Mouse (Mus musculus) liver, embryonic 16.5 days (tissue): ENCODE results near the gene Cbln4. TPM values are rescaled to one million over a fixed set of nuclear protein-coding genes. Genes with fewer than 3 reads are reported as not detected.

Experiments used
- ATAC-seq: fragments of 200-750 bp; cut with Nextera tagmentation; 2 replicates; pipeline ENCODE4 v1.8.0; 2017; ENCODE audit warnings: low read depth, mild to moderate bottlenecking, moderate number of reproducible peaks, moderate library complexity
- H3K27ac ChIP-seq: fragments of 300-500 bp; sonication (generic); 2 replicates; pipeline ENCODE4 v1.5.1; 2014; ENCODE audit warnings: mild to moderate bottlenecking, low read length
- H3K27me3 ChIP-seq: fragments of 300-500 bp; sonication (generic); 2 replicates; pipeline ENCODE4 v1.6.1; 2014; ENCODE audit warnings: low read depth, low read length, mixed read lengths; ENCODE audit not compliant: control insufficient read depth, insufficient read depth
- H3K36me3 ChIP-seq: fragments of 300-500 bp; sonication (generic); 2 replicates; pipeline ENCODE4 v1.6.1; 2014; ENCODE audit warnings: mild to moderate bottlenecking; ENCODE audit not compliant: control insufficient read depth, insufficient read depth
- H3K4me1 ChIP-seq: fragments of 300-500 bp; sonication (generic); 2 replicates; pipeline ENCODE4 v1.6.1; 2014; ENCODE audit warnings: low read depth, low read length, mixed read lengths; ENCODE audit not compliant: control insufficient read depth
- H3K4me2 ChIP-seq: fragments of 300-500 bp; sonication (generic); 2 replicates; pipeline ENCODE4 v1.6.1; 2014; ENCODE audit warnings: low read depth, low read length, mixed read lengths
- H3K4me3 ChIP-seq: fragments of 300-500 bp; sonication (generic); 2 replicates; pipeline ENCODE4 v1.5.1; 2014; ENCODE audit warnings: low read depth, mild to moderate bottlenecking, low read length
- H3K9ac ChIP-seq: fragments of 300-500 bp; sonication (generic); 2 replicates; pipeline ENCODE4 v1.6.1; 2014; ENCODE audit warnings: low read depth, low read length
- H3K9me3 ChIP-seq: fragments of 300-500 bp; sonication (generic); replicated peaks from 2 replicates; pipeline ENCODE4 v1.6.1; 2016; ENCODE audit warnings: low read length; ENCODE audit not compliant: control insufficient read depth
- WGBS: fragments of 180-500 bp; shearing (Covaris S2); extraction: QIAGEN DNeasy Blood & Tissue Kit; methylation state at CpG from one replicate; pipeline ENCODE4 v1.1.7; 2014; ENCODE audit not compliant: insufficient replicate concordance; 5-methylcytosine and 5-hydroxymethylcytosine counted together
- polyA plus RNA-seq: library from polyadenylated mRNA; unstranded; fragments of >200 nt; fragmentation: Nextera tagmentation; extraction: Ambion mirVana; gene quantifications from 2 replicates; pipeline ENCODE4 v1.2.1, GENCODE M21; 2015

Cbln4 gene
- polyA plus RNA-seq, 1 experiment from 2014 or later, result 0.09 TPM

DNA sequence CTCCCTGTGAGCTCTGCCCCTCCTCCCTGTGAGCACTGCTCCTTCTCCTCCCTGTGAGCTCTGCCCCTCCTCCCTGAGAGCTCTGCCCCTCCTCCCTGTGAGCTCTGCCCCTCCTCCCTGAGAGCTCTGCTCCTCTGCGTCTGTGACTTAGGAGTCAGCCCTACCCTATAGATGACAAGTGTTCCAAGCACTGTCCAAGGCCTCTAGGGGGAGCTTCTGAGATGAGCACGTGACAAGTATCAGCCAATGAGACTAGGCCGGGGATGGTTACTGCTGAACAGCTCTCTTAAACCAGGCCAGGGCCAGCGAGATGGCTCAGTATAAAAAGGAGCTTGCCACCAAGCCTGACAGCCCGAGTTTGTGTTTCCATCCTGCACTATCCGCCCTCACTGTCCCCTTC, 48.4 kb downstream of the Cbln4 start:
- Histone ChIP-seq H3K4me3 (no peak overlapping the region), H3K36me3 (no peaks in the 10 kb centered on the region), H3K9me3 (no peaks in the 10 kb centered on the region), H3K27me3 (no peaks in the 10 kb centered on the region), H3K4me1 (no peaks in the 10 kb centered on the region), H3K4me2 (no peak overlapping the region), H3K9ac (no peak overlapping the region), H3K27ac (no peak overlapping the region)
- no peak for ATAC-seq
- 37% methylated on average over 6 of the region's 6 CpGs for WGBS

DNA sequence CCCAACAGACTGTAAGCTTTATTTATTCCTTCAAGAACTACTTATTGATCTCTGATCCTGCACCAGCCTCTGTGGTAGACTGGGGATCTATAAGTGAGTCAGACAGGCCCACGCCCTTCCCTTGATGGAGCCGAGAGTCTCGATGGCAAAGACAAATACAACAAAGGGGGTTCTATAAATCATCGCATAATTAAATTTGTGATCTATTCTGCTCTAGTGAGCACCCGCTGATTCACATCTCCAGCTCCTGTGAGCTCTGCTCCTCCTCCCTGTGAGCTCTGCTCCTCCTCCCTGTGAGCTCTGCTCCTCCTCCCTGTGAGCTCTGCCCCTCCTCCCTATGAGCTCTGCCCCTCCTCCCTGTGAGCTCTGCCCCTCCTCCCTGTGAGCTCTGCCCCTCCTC, 49.0 kb downstream of the Cbln4 start:
- 70% methylated on average over 5 of the region's 5 CpGs for WGBS
- no peak overlapping the region for H3K27ac ChIP-seq
- H3K4me2 ChIP-seq, result no peak overlapping the region
- no peaks in the 10 kb centered on the region for H3K36me3 ChIP-seq
- no peak for ATAC-seq
- no peaks in the 10 kb centered on the region for H3K27me3 ChIP-seq
- no peaks in the 10 kb centered on the region for H3K4me1 ChIP-seq
- H3K9ac ChIP-seq, result no peak overlapping the region
- no peak overlapping the region for H3K4me3 ChIP-seq
- H3K9me3 ChIP-seq, result no peaks in the 10 kb centered on the region

DNA sequence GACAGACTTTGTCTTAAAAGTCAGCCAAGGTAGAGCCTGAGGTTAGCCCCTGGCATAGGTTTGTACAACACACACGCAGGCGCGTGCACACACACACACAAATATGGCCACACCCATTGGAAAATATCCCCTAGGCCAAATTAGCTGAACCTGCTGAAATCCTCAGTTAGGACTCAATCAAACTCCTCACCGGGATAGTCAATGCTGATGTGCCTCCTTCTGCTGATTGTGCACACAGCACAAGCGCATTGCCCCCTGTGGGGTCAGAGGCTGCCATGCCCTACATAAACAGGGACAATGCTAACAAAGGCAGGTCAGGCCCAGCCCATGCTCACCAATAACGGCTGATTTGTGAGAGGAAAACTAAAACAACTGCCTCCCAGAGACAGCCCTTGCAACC, 56.6 kb downstream of the Cbln4 start:
- Histone ChIP-seq H3K36me3 (no peaks in the 10 kb centered on the region), H3K27ac (no peak overlapping the region), H3K27me3 (no peaks in the 10 kb centered on the region), H3K4me1 (no peaks in the 10 kb centered on the region), H3K9me3 (no peaks in the 10 kb centered on the region), H3K4me3 (no peak overlapping the region), H3K4me2 (no peak overlapping the region), H3K9ac (no peak overlapping the region)
- no peak for ATAC-seq
- WGBS, result 44% methylated on average over 6 of the region's 6 CpGs

Other genes with a start within 250 kb of the Cbln4 start
- 0.04 and 0.06 TPM in 2 replicates for gene Mc3r, start 205.0 kb upstream of the Cbln4 start, polyA plus RNA-seq